Mouse (Mus musculus): ENCODE results near the gene Hist1h2bh.

GRCm38 (mm10) chr13:23546694-23547093 lies 3.5 kb upstream of the Hist1h2bh start:
- TF ChIP-seq CTCF (IDR thresholded peaks at IDR 0.05; ENCODE audit: borderline replicate concordance, extremely low read depth, insufficient read depth, insufficient read length) (no peak), POLR2A (IDR thresholded peaks at IDR 0.05; ENCODE audit: borderline replicate concordance, extremely low read depth, insufficient read depth, insufficient read length, poor library complexity, severe bottlenecking) (no peak)

Measured in brain, embryonic 14.5 days (tissue).